Mouse (Mus musculus) hindbrain, postnatal 0 days (tissue): ENCODE results near the gene Eif2b4. TPM values are rescaled to one million over a fixed set of nuclear protein-coding genes. Genes with fewer than 3 reads are reported as not detected.
A peak's percentile ranks its signal among the peaks of the same experiment; 100 is the strongest.

Source experiments
- ATAC-seq: fragments of 200-750 bp; cut with Nextera tagmentation; 2 replicates; pipeline ENCODE4 v1.8.0; 2017; ENCODE audit warnings: mild to moderate bottlenecking, moderate TSS enrichment, moderate library complexity
- DNase-seq: peaks from one replicate; pipeline ENCODE4 v3.0.0-alpha.2; 2015; ENCODE audit warnings: low spot score
- H3K27ac ChIP-seq: fragments of 300-500 bp; sonication (generic); 2 replicates; pipeline ENCODE4 v1.5.1; 2014; ENCODE audit warnings: mild to moderate bottlenecking
- H3K27me3 ChIP-seq: fragments of 300-500 bp; sonication (generic); 2 replicates; pipeline ENCODE4 v1.6.1; 2014; ENCODE audit warnings: low read length, mixed read lengths; ENCODE audit not compliant: insufficient read depth
- H3K36me3 ChIP-seq: fragments of 300-500 bp; sonication (generic); 2 replicates; pipeline ENCODE4 v1.6.1; 2014; ENCODE audit warnings: low read length, mixed read lengths; ENCODE audit not compliant: insufficient read depth
- H3K4me1 ChIP-seq: fragments of 300-500 bp; sonication (generic); 2 replicates; pipeline ENCODE4 v1.6.1; 2014; ENCODE audit warnings: antibody characterized with exemption, low read length, mixed read lengths; ENCODE audit not compliant: insufficient read depth
- H3K4me2 ChIP-seq: fragments of 300-500 bp; sonication (generic); 2 replicates; pipeline ENCODE4 v1.6.1; 2014; ENCODE audit warnings: low read depth, mild to moderate bottlenecking, low read length, moderate library complexity, mixed read lengths
- H3K4me3 ChIP-seq: fragments of 300-500 bp; sonication (generic); 2 replicates; pipeline ENCODE4 v1.5.1; 2014; ENCODE audit warnings: low read length
- H3K9ac ChIP-seq: fragments of 300-500 bp; sonication (generic); replicated peaks from 2 replicates; pipeline ENCODE4 v1.6.1; 2014; ENCODE audit warnings: mild to moderate bottlenecking, low read length, moderate library complexity, mixed read lengths
- H3K9me3 ChIP-seq: fragments of 300-500 bp; sonication (generic); 2 replicates; pipeline ENCODE4 v1.6.1; 2016; ENCODE audit warnings: low read length, mixed read lengths
- CTCF ChIP-seq: IDR thresholded peaks from 2 replicates; pipeline ENCODE4 v1.5.1; 2016; ENCODE audit warnings: antibody characterized with exemption, control low read depth, low read depth
- WGBS: fragments of 180-500 bp; shearing (Covaris S2); extraction: QIAGEN DNeasy Blood & Tissue Kit; methylation state at CpG from one replicate; pipeline ENCODE4 v1.1.7; 2014; 5-methylcytosine and 5-hydroxymethylcytosine counted together
- polyA plus RNA-seq: library from polyadenylated mRNA; unstranded; fragments of >200 nt; fragmentation: Nextera tagmentation; extraction: Ambion mirVana; gene quantifications from 2 replicates; pipeline ENCODE4 v1.2.1, GENCODE M21; 2015
- total RNA-seq: library from RNA; depleted of rRNA; stranded (reverse); fragments of >200 nt; gene quantifications from 2 replicates; pipeline ENCODE4 v1.2.3, GENCODE M21; 2014

The Eif2b4 gene
- total and polyA plus RNA-seq, 2 experiments from 2014 or later: 31.7 to 78.1 TPM

- Histone ChIP-seq H3K27ac (no peak overlapping the region), H3K9ac (no peak overlapping the region), H3K4me3 (no peak overlapping the region), H3K4me1 (no peaks in the 10 kb centered on the region; the same call in 1 of the 2 replicates), H3K4me2 (no peak overlapping the region), H3K27me3 (no peaks in the 10 kb centered on the region), H3K9me3 (no peaks in the 10 kb centered on the region), H3K36me3 (no peaks in the 10 kb centered on the region)
- DNase-seq (no peak), ATAC-seq (no peak)
- WGBS: 95% methylated on average over 9 of the region's 9 CpGs
- no peak for TF ChIP-seq CTCF
Observed at GRCm38 (mm10) chr5:31181183-31181770, 12.0 kb downstream of the Eif2b4 start.

GRCm38 (mm10) chr5:31179766-31180630 is 13.2 kb downstream of the Eif2b4 start, which contains the start of the genes Gm29609 and Gtf3c2:
Gm29609 (minus strand) TSS chr5:31179911.
Gtf3c2 (minus strand) TSS chr5:31180144.
- under 1% methylated on average over 59 of the region's 59 CpGs for WGBS
- peak within 1 kb of the TSS; percentile 81 for H3K9ac ChIP-seq
- ATAC-seq: peak; percentile 98

GRCm38 (mm10) chr5:31179301-31179765 is 13.9 kb downstream of the Eif2b4 start:
- Histone ChIP-seq H3K9ac (peak overlapping the region; percentile 81), H3K4me3 (peak overlapping the region; percentile 86), H3K4me1 (no peaks in the 10 kb centered on the region; the same call in 1 of the 2 replicates), H3K4me2 (peak overlapping the region; percentile 89), H3K27ac (peak overlapping the region; percentile 96), H3K36me3 (peaks cover under 1% of the 10 kb centered on the region; the same call in 1 of the 2 replicates), H3K27me3 (no peaks in the 10 kb centered on the region), H3K9me3 (no peaks in the 10 kb centered on the region)
- ATAC-seq (peak; percentile 73), DNase-seq (peak; percentile 32)
- under 1% methylated on average over 25 of the region's 25 CpGs for WGBS
- TF ChIP-seq CTCF: no peak

More at GRCm38 (mm10) chr5:31179766-31180630, 13.2 kb downstream of the Eif2b4 start, which contains the start of the genes Gm29609 and Gtf3c2:
- no peaks in the 10 kb centered on the region for H3K27me3 ChIP-seq
- DNase-seq: peak; percentile 99
- H3K4me2 ChIP-seq: peak within 1 kb of the TSS; percentile 89
- peak within 1 kb of the TSS; percentile 96 for H3K27ac ChIP-seq
- no peak; the same call in 1 of the 2 replicates for TF ChIP-seq CTCF
- H3K9me3 ChIP-seq: no peaks in the 10 kb centered on the region
- H3K4me1 ChIP-seq: no peaks in the 10 kb centered on the region; the same call in 1 of the 2 replicates
- peak within 1 kb of the TSS; percentile 86 for H3K4me3 ChIP-seq
- no peaks in the 10 kb centered on the region for H3K36me3 ChIP-seq

GRCm38 (mm10) chr5:31168630-31169029 is 24.6 kb downstream of the Eif2b4 start:
- no peak overlapping the region for H3K9ac ChIP-seq
- no peak overlapping the region for H3K4me3 ChIP-seq
- WGBS: 89% methylated on average over 4 of the region's 4 CpGs
- H3K27me3 ChIP-seq: no peaks in the 10 kb centered on the region
- H3K36me3 ChIP-seq: peaks cover 72% of the 10 kb centered on the region
- H3K4me1 ChIP-seq: no peaks in the 10 kb centered on the region
- DNase-seq (no peak), ATAC-seq (no peak)
- H3K9me3 ChIP-seq: no peaks in the 10 kb centered on the region
- no peak overlapping the region for H3K27ac ChIP-seq
- TF ChIP-seq CTCF: no peak
- no peak overlapping the region for H3K4me2 ChIP-seq

- Histone ChIP-seq H3K36me3 (peaks cover 85% of the 10 kb centered on the region), H3K4me2 (no peak overlapping the region), H3K9ac (no peak overlapping the region), H3K4me1 (no peaks in the 10 kb centered on the region), H3K4me3 (no peak overlapping the region), H3K27me3 (no peaks in the 10 kb centered on the region), H3K27ac (no peak overlapping the region), H3K9me3 (no peaks in the 10 kb centered on the region)
- DNase-seq: no peak
- 89% methylated on average over 1 of the region's 1 CpGs for WGBS
- TF ChIP-seq CTCF: no peak
- ATAC-seq: no peak
Observed at GRCm38 (mm10) chr5:31164878-31165277, 28.4 kb downstream of the Eif2b4 start.

- no peak overlapping the region for H3K4me3 ChIP-seq
- peaks cover 85% of the 10 kb centered on the region for H3K36me3 ChIP-seq
- no peak overlapping the region for H3K9ac ChIP-seq
- DNase-seq (no peak), ATAC-seq (no peak)
- H3K27ac ChIP-seq: no peak overlapping the region
- no peaks in the 10 kb centered on the region for H3K27me3 ChIP-seq
- no peak overlapping the region for H3K4me2 ChIP-seq
- no peaks in the 10 kb centered on the region for H3K4me1 ChIP-seq
- H3K9me3 ChIP-seq: no peaks in the 10 kb centered on the region
- no peak for TF ChIP-seq CTCF
Observed at GRCm38 (mm10) chr5:31162462-31162861, 30.8 kb downstream of the Eif2b4 start.
